Mouse (Mus musculus) liver, embryonic 14.5 days (tissue): ENCODE results near the gene Ago1.

Experiments used
- CTCF ChIP-seq: IDR thresholded peaks from 2 replicates; pipeline ENCODE4 v1.5.1; 2016; ENCODE audit warnings: antibody characterized with exemption, low read depth, control low read depth
- EP300 ChIP-seq: IDR thresholded peaks from 2 replicates; pipeline ENCODE4 v1.6.1; 2016; ENCODE audit warnings: antibody characterized with exemption, low read depth

DNA sequence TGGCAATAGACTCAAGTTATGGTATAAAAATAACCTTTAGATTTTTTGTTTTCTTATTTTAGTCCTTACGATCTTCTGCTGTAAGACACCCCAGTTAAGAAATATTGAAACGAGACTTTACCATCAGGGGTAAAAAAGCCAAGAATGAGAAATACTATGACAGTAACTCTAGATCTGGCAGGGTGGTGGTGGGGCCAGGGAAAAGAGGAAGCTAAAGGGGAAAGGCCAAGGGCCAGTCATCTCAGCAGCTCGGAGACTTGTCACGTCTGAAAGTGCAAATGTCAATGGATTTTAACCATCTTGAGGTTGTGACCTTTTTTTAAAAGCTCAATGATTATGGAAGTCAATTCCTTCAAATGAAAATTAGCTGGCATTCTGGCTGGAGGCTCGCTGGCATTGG lies 30.1 kb downstream of the Ago1 start:
- TF ChIP-seq CTCF = no peak
- no peak for TF ChIP-seq EP300
